Mouse (Mus musculus) forebrain, embryonic 13.5 days (tissue): ENCODE measurements around the gene Fat3. TPM values are rescaled to one million over a fixed set of nuclear protein-coding genes. Genes with fewer than 3 reads are reported as not detected.

Experiments
- ATAC-seq: fragments of 200-750 bp; cut with Nextera tagmentation; 2 replicates; pipeline ENCODE4 v1.8.0; 2017
- H3K27ac ChIP-seq: fragments of 300-500 bp; sonication (generic); 2 replicates; pipeline ENCODE4 v1.5.1; 2015; ENCODE audit warnings: inconsistent platforms, mild to moderate bottlenecking, moderate library complexity
- H3K27me3 ChIP-seq: fragments of 300-500 bp; sonication (generic); 2 replicates; pipeline ENCODE4 v1.6.1; 2015; ENCODE audit warnings: mild to moderate bottlenecking, inconsistent platforms
- H3K36me3 ChIP-seq: fragments of 300-500 bp; sonication (generic); 2 replicates; pipeline ENCODE4 v1.6.1; 2015; ENCODE audit warnings: mild to moderate bottlenecking, inconsistent platforms; ENCODE audit not compliant: poor library complexity, severe bottlenecking
- H3K4me1 ChIP-seq: fragments of 300-500 bp; sonication (generic); 2 replicates; pipeline ENCODE4 v1.6.1; 2015; ENCODE audit warnings: inconsistent platforms
- H3K4me2 ChIP-seq: fragments of 300-500 bp; sonication (generic); 2 replicates; pipeline ENCODE4 v1.6.1; 2015; ENCODE audit warnings: inconsistent platforms, mild to moderate bottlenecking, moderate library complexity
- H3K4me3 ChIP-seq: fragments of 300-500 bp; sonication (generic); 2 replicates; pipeline ENCODE4 v1.5.1; 2015; ENCODE audit warnings: mild to moderate bottlenecking, inconsistent platforms
- H3K9ac ChIP-seq: fragments of 300-500 bp; sonication (generic); 2 replicates; pipeline ENCODE4 v1.6.1; 2015; ENCODE audit warnings: mild to moderate bottlenecking, inconsistent platforms
- H3K9me3 ChIP-seq: fragments of 300-500 bp; sonication (generic); replicated peaks from 2 replicates; pipeline ENCODE4 v1.6.1; 2016; ENCODE audit warnings: inconsistent platforms
- WGBS: fragments of 180-500 bp; shearing (Covaris S2); methylation state at CpG from one replicate; pipeline ENCODE4 v1.1.7; 2015; 5-methylcytosine and 5-hydroxymethylcytosine counted together
- polyA plus RNA-seq: library from polyadenylated mRNA; unstranded; fragments of >200 nt; fragmentation: Nextera tagmentation; extraction: Ambion mirVana; gene quantifications from 2 replicates; pipeline ENCODE4 v1.2.1, GENCODE M21; 2015

The Fat3 gene
- polyA plus RNA-seq, 1 experiment from 2014 or later: 10.3 TPM

- H3K9ac ChIP-seq: no peak overlapping the region
- 60% methylated on average over 3 of the region's 3 CpGs for WGBS
- H3K27me3 ChIP-seq: no peaks in the 10 kb centered on the region
- H3K4me1 ChIP-seq: peaks cover 10% of the 10 kb centered on the region
- no peak overlapping the region for H3K4me2 ChIP-seq
- no peak overlapping the region for H3K4me3 ChIP-seq
- no peak overlapping the region for H3K27ac ChIP-seq
- no peaks in the 10 kb centered on the region for H3K36me3 ChIP-seq
- H3K9me3 ChIP-seq: no peaks in the 10 kb centered on the region
- ATAC-seq: no peak
These were observed 4.8 kb downstream of the Fat3 start for GRCm38 (mm10) chr9:16496331-16496730.

GRCm38 (mm10) chr9:16489661-16490060 lies 11.4 kb downstream of the Fat3 start:
- WGBS: 11% methylated on average over 3 of the region's 3 CpGs
- H3K36me3 ChIP-seq: no peaks in the 10 kb centered on the region
- H3K27ac ChIP-seq: peak overlapping the region; percentile 58; the same call in 1 of the 2 replicates
- H3K9me3 ChIP-seq: no peaks in the 10 kb centered on the region
- no peak overlapping the region for H3K4me2 ChIP-seq
- peak; percentile 72; the same call in 1 of the 2 replicates for ATAC-seq
- no peak overlapping the region for H3K9ac ChIP-seq
- no peak overlapping the region for H3K4me3 ChIP-seq
- peaks cover 39% of the 10 kb centered on the region for H3K4me1 ChIP-seq
- H3K27me3 ChIP-seq: no peaks in the 10 kb centered on the region

DNA sequence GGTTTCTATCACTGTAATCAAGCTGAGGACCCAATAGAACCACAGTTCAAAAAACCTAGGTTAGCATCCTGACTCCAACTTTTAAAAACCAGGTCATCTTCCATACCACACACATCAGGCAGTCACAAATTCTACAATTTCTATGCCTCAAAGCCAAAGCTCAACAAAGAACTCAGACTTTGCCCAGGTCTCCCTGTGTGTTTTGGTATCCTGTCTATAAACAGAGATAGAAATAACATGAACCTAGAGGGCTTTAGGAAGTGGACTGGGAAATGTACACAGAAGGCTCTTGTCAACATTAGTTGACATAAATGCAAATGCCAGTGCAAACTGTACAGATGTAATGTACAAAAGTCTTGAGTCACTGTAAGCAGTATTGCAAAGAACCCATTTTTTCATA lies 13.5 kb downstream of the Fat3 start:
- Histone ChIP-seq H3K9ac (no peak overlapping the region), H3K27me3 (no peaks in the 10 kb centered on the region), H3K4me2 (no peak overlapping the region), H3K27ac (no peak overlapping the region), H3K4me3 (no peak overlapping the region), H3K36me3 (no peaks in the 10 kb centered on the region), H3K9me3 (no peaks in the 10 kb centered on the region), H3K4me1 (peaks cover 40% of the 10 kb centered on the region)
- ATAC-seq: no peak

- Histone ChIP-seq H3K4me3 (no peak overlapping the region), H3K4me1 (peaks cover 40% of the 10 kb centered on the region), H3K27me3 (no peaks in the 10 kb centered on the region), H3K36me3 (no peaks in the 10 kb centered on the region), H3K9ac (no peak overlapping the region), H3K9me3 (no peaks in the 10 kb centered on the region), H3K4me2 (no peak overlapping the region), H3K27ac (no peak overlapping the region)
- ATAC-seq: no peak
- 85% methylated on average over 1 of the region's 1 CpGs for WGBS
These were observed 14.9 kb downstream of the Fat3 start for GRCm38 (mm10) chr9:16486229-16486628.

GRCm38 (mm10) chr9:16485173-16485572 lies 15.9 kb downstream of the Fat3 start:
- WGBS: 9% methylated on average over 4 of the region's 4 CpGs
- Histone ChIP-seq H3K9me3 (no peaks in the 10 kb centered on the region), H3K4me2 (peak overlapping the region; percentile 29), H3K4me1 (peaks cover 35% of the 10 kb centered on the region), H3K27me3 (no peaks in the 10 kb centered on the region), H3K27ac (peak overlapping the region; percentile 58; the same call in 1 of the 2 replicates), H3K4me3 (no peak overlapping the region), H3K36me3 (no peaks in the 10 kb centered on the region), H3K9ac (no peak overlapping the region)
- ATAC-seq: peak; percentile 71

GRCm38 (mm10) chr9:16484765-16485164 lies 16.3 kb downstream of the Fat3 start:
- H3K4me2 ChIP-seq: peak overlapping the region; percentile 29; the same call in 1 of the 2 replicates
- peak; percentile 90 for ATAC-seq
- no peak overlapping the region for H3K4me3 ChIP-seq
- whole genome bisulfite sequencing: 2% methylated on average over 2 of the region's 2 CpGs
- H3K9me3 ChIP-seq: no peaks in the 10 kb centered on the region
- H3K27me3 ChIP-seq: no peaks in the 10 kb centered on the region
- H3K27ac ChIP-seq: 0 out of 2 replicates have a peak overlapping the region, but pooled peaks have one; percentile 58
- no peak overlapping the region for H3K9ac ChIP-seq
- no peaks in the 10 kb centered on the region for H3K36me3 ChIP-seq
- H3K4me1 ChIP-seq: peaks cover 31% of the 10 kb centered on the region

GRCm38 (mm10) chr9:16461491-16461890 lies 39.6 kb downstream of the Fat3 start:
- ATAC-seq: no peak
- Histone ChIP-seq H3K4me1 (no peaks in the 10 kb centered on the region), H3K4me2 (no peak overlapping the region), H3K27me3 (no peaks in the 10 kb centered on the region), H3K27ac (no peak overlapping the region), H3K4me3 (no peak overlapping the region), H3K36me3 (no peaks in the 10 kb centered on the region), H3K9me3 (no peaks in the 10 kb centered on the region), H3K9ac (no peak overlapping the region)
- 90% methylated on average over 3 of the region's 3 CpGs for WGBS

- Histone ChIP-seq H3K27me3 (no peaks in the 10 kb centered on the region), H3K9me3 (no peaks in the 10 kb centered on the region), H3K4me3 (no peak overlapping the region), H3K27ac (no peak overlapping the region), H3K9ac (no peak overlapping the region), H3K36me3 (no peaks in the 10 kb centered on the region), H3K4me1 (no peaks in the 10 kb centered on the region), H3K4me2 (no peak overlapping the region)
- no peak for ATAC-seq
- WGBS: 74% methylated on average over 2 of the region's 2 CpGs
These were observed 40.5 kb downstream of the Fat3 start for GRCm38 (mm10) chr9:16460591-16460990.

DNA sequence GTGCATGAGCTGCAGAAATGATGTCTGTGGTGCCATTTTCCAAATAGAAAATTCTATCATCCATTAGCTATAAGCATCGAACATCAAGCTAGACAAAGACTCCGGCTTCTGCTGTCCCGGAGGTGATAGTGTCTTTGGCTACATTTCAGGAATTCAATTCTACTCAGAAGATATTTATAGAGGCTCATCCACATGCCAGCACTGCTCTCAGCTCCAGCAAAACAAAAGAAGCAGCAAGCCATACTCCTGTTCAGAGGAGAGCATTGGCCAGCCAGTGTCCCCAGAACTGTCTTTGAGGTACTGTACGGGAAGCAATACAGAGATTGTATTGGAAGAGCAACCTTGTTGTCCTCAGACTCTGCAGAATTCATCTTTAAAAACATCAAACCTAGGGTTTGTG lies 59.2 kb downstream of the Fat3 start:
- Histone ChIP-seq H3K9me3 (no peaks in the 10 kb centered on the region), H3K4me2 (no peak overlapping the region), H3K36me3 (no peaks in the 10 kb centered on the region), H3K27ac (no peak overlapping the region), H3K4me3 (no peak overlapping the region), H3K9ac (no peak overlapping the region), H3K27me3 (no peaks in the 10 kb centered on the region), H3K4me1 (peaks cover 50% of the 10 kb centered on the region)
- 86% methylated on average over 4 of the region's 4 CpGs for WGBS
- no peak for ATAC-seq

- Histone ChIP-seq H3K9ac (no peak overlapping the region), H3K4me3 (no peak overlapping the region), H3K36me3 (no peaks in the 10 kb centered on the region), H3K27ac (0 out of 2 replicates have a peak overlapping the region, but pooled peaks have one; percentile 41), H3K9me3 (no peaks in the 10 kb centered on the region), H3K4me1 (peaks cover 54% of the 10 kb centered on the region), H3K27me3 (no peaks in the 10 kb centered on the region), H3K4me2 (no peak overlapping the region)
- no peak for ATAC-seq
- 57% methylated on average over 6 of the region's 6 CpGs for WGBS
These were observed 60.4 kb downstream of the Fat3 start for GRCm38 (mm10) chr9:16440638-16441037.

DNA sequence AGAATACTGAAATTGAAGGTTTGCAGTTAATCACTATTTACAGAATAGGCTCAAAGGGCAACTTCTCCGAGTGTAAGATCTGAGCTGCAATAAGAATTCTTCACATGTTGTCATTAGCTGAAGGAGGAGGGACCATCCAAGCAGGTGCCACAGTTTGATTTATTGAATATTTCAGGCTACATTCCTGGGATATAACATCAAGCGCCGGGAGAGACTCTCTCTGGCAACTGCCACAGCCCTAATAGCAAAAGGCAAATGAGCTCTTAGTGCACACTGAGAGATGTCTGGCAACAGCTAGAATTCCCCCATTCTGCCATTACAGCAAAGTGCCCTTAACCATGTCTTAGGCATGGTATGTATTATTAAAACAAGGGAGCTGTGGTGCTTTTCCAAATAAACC lies 61.1 kb downstream of the Fat3 start:
- H3K27me3 ChIP-seq: no peaks in the 10 kb centered on the region
- H3K9me3 ChIP-seq: no peaks in the 10 kb centered on the region
- H3K27ac ChIP-seq: 0 out of 2 replicates have a peak overlapping the region, but pooled peaks have one; percentile 10
- peak; percentile 23; the same call in 1 of the 2 replicates for ATAC-seq
- 33% methylated on average over 3 of the region's 3 CpGs for WGBS
- peaks cover 55% of the 10 kb centered on the region for H3K4me1 ChIP-seq
- no peaks in the 10 kb centered on the region for H3K36me3 ChIP-seq
- no peak overlapping the region for H3K4me3 ChIP-seq
- no peak overlapping the region for H3K4me2 ChIP-seq
- H3K9ac ChIP-seq: no peak overlapping the region

GRCm38 (mm10) chr9:16437805-16438204 lies 63.3 kb downstream of the Fat3 start:
- Histone ChIP-seq H3K9ac (0 out of 2 replicates have a peak overlapping the region, but pooled peaks have one; percentile 9), H3K27me3 (no peaks in the 10 kb centered on the region), H3K9me3 (no peaks in the 10 kb centered on the region), H3K4me1 (peaks cover 60% of the 10 kb centered on the region), H3K27ac (peak overlapping the region; percentile 80), H3K4me2 (peak overlapping the region; percentile 29), H3K4me3 (no peak overlapping the region), H3K36me3 (no peaks in the 10 kb centered on the region)
- 1% methylated on average over 5 of the region's 5 CpGs for WGBS
- ATAC-seq: peak; percentile 79

DNA sequence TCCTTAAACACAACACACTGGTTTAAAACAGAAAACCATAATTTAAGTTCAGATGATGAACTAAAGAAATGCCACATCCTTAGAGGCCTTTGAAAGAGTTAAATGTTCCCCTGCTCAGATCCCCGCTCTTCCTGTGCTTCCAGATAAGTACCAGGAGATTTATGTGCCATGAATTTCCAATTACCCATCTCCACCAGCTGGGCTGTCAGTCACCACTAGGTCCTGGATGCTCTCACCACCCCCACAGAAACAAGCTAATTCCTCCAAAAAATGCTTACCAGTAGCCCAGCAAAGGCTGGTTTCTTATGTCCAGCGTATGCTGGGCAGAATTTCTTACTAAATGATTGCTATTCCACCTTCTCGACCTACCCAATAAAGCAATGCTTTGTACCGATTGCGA lies 72.5 kb downstream of the Fat3 start:
- Histone ChIP-seq H3K27me3 (no peaks in the 10 kb centered on the region), H3K27ac (no peak overlapping the region), H3K4me2 (no peak overlapping the region), H3K4me1 (peaks cover 11% of the 10 kb centered on the region), H3K9ac (no peak overlapping the region), H3K9me3 (no peaks in the 10 kb centered on the region), H3K36me3 (no peaks in the 10 kb centered on the region), H3K4me3 (no peak overlapping the region)
- ATAC-seq: peak; percentile 65; the same call in 1 of the 2 replicates
- 50% methylated on average over 5 of the region's 5 CpGs for WGBS
